Mouse (Mus musculus) heart, embryonic 12.5 days (tissue): Measurements from ENCODE around the gene Tmem108. TPM values are rescaled to one million over a fixed set of nuclear protein-coding genes. Genes with fewer than 3 reads are reported as not detected.
A peak's percentile ranks its signal among the peaks of the same experiment; 100 is the strongest.

Experiments used
- ATAC-seq: fragments of 200-750 bp; cut with Nextera tagmentation; 2 replicates; pipeline ENCODE4 v1.8.0; 2017; ENCODE audit warnings: moderate TSS enrichment, moderate library complexity; ENCODE audit not compliant: insufficient number of reproducible peaks, low FRiP score
- H3K27ac ChIP-seq: fragments of 300-500 bp; sonication (generic); 2 replicates; pipeline ENCODE4 v1.5.1; 2016; ENCODE audit warnings: mild to moderate bottlenecking, moderate library complexity; ENCODE audit not compliant: poor library complexity, severe bottlenecking
- H3K27me3 ChIP-seq: fragments of 300-500 bp; sonication (generic); replicated peaks from 2 replicates; pipeline ENCODE4 v1.6.1; 2016; ENCODE audit warnings: mild to moderate bottlenecking, moderate library complexity
- H3K36me3 ChIP-seq: fragments of 300-500 bp; sonication (generic); 2 replicates; pipeline ENCODE4 v1.6.1; 2016; ENCODE audit warnings: mild to moderate bottlenecking, moderate library complexity
- H3K4me1 ChIP-seq: fragments of 300-500 bp; sonication (generic); replicated peaks from 2 replicates; pipeline ENCODE4 v1.6.1; 2016; ENCODE audit warnings: mild to moderate bottlenecking
- H3K4me2 ChIP-seq: fragments of 300-500 bp; sonication (generic); 2 replicates; pipeline ENCODE4 v1.6.1; 2016; ENCODE audit warnings: mild to moderate bottlenecking, moderate library complexity
- H3K4me3 ChIP-seq: fragments of 300-500 bp; sonication (generic); 2 replicates; pipeline ENCODE4 v1.5.1; 2016; ENCODE audit warnings: mild to moderate bottlenecking
- H3K9ac ChIP-seq: fragments of 300-500 bp; sonication (generic); 2 replicates; pipeline ENCODE4 v1.6.1; 2016; ENCODE audit warnings: mild to moderate bottlenecking, moderate library complexity
- H3K9me3 ChIP-seq: fragments of 300-500 bp; sonication (generic); replicated peaks from 2 replicates; pipeline ENCODE4 v1.6.1; 2016; ENCODE audit warnings: mild to moderate bottlenecking, moderate library complexity
- WGBS: fragments of 180-500 bp; shearing (Covaris S2); methylation state at CpG from one replicate; pipeline ENCODE4 v1.1.7; 2016; 5-methylcytosine and 5-hydroxymethylcytosine counted together
- polyA plus RNA-seq: library from polyadenylated mRNA; unstranded; fragments of >200 nt; fragmentation: Nextera tagmentation; extraction: Ambion mirVana; gene quantifications from 2 replicates; pipeline ENCODE4 v1.2.1, GENCODE M21; 2016

The Tmem108 gene
- polyA plus RNA-seq, 1 experiment from 2014 or later: 97.5 TPM

DNA sequence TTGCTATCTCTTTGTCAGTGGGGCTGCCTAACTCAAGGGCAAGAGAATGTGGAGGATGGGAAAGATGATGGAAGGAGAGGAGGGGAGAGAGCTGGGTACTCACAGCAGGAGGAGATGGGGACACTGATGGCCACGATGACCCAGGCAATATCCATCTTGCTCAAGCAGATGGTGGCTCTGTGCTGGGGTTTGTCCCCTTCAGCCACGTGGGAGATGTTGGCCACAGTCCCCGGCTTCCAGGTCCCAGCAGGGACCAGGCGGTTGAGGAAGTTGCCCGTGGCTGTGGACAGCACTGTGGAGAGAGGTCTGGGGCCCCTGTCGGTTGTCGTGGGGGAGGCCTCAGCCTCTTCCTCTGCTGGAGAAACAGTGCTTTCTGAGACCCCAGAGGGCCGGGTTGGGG is 262.9 kb downstream of the Tmem108 start:
- H3K4me1 ChIP-seq: peaks cover 35% of the 10 kb centered on the region
- no peak overlapping the region for H3K27ac ChIP-seq
- H3K9ac ChIP-seq: no peak overlapping the region
- H3K9me3 ChIP-seq: no peaks in the 10 kb centered on the region
- peaks cover 33% of the 10 kb centered on the region for H3K36me3 ChIP-seq
- H3K27me3 ChIP-seq: no peaks in the 10 kb centered on the region
- no peak overlapping the region for H3K4me3 ChIP-seq
- no peak overlapping the region for H3K4me2 ChIP-seq
- ATAC-seq: no peak
- WGBS: 68% methylated on average over 8 of the region's 8 CpGs

DNA sequence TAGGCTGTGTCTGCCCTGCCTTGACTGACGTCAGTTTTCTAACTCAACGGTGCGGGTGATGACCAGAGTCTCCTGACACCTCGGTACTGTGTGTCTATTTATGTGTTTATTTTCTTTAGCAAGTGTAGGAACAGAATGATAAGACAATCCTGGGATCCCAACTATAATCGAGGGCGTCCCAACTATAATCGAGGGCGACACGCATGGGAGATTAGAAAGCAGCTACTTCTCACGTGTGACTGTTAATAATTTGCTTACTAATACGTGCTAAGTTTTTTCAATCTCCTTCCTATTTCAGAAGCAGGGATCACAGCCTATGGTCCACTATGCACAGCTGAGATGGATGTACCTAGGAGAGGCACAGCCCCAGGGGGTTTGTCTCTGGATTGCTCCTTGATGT is 266.2 kb downstream of the Tmem108 start:
- no peaks in the 10 kb centered on the region for H3K27me3 ChIP-seq
- H3K27ac ChIP-seq: no peak overlapping the region
- ATAC-seq: no peak
- no peak overlapping the region for H3K4me3 ChIP-seq
- peaks cover 41% of the 10 kb centered on the region for H3K4me1 ChIP-seq
- no peak overlapping the region for H3K4me2 ChIP-seq
- no peak overlapping the region for H3K9ac ChIP-seq
- WGBS: 72% methylated on average over 11 of the region's 11 CpGs
- peaks cover 39% of the 10 kb centered on the region for H3K36me3 ChIP-seq
- no peaks in the 10 kb centered on the region for H3K9me3 ChIP-seq

GRCm38 (mm10) chr9:103494346-103495020 is 267.2 kb downstream of the Tmem108 start:
- H3K27ac ChIP-seq: peak overlapping the region; percentile 12; the same call in 1 of the 2 replicates
- H3K4me2 ChIP-seq: no peak overlapping the region
- no peak overlapping the region for H3K9ac ChIP-seq
- 34% methylated on average over 7 of the region's 7 CpGs for WGBS
- no peak overlapping the region for H3K4me3 ChIP-seq
- no peaks in the 10 kb centered on the region for H3K27me3 ChIP-seq
- H3K36me3 ChIP-seq: peaks cover 30% of the 10 kb centered on the region
- peak; percentile 71 for ATAC-seq
- peaks cover 49% of the 10 kb centered on the region for H3K4me1 ChIP-seq
- no peaks in the 10 kb centered on the region for H3K9me3 ChIP-seq

- no peak for ATAC-seq
- Histone ChIP-seq H3K4me2 (no peak overlapping the region), H3K4me1 (peaks cover 74% of the 10 kb centered on the region), H3K4me3 (no peak overlapping the region), H3K27ac (peak overlapping the region; percentile 12; the same call in 1 of the 2 replicates), H3K27me3 (no peaks in the 10 kb centered on the region), H3K9ac (no peak overlapping the region), H3K9me3 (no peaks in the 10 kb centered on the region), H3K36me3 (peaks cover 21% of the 10 kb centered on the region)
- 42% methylated on average over 8 of the region's 8 CpGs for WGBS
Measured at GRCm38 (mm10) chr9:103491985-103492384, 269.7 kb downstream of the Tmem108 start.

- Histone ChIP-seq H3K9me3 (no peaks in the 10 kb centered on the region), H3K9ac (no peak overlapping the region), H3K27ac (no peak overlapping the region), H3K4me2 (no peak overlapping the region), H3K36me3 (peaks cover 21% of the 10 kb centered on the region), H3K27me3 (no peaks in the 10 kb centered on the region), H3K4me1 (peaks cover 90% of the 10 kb centered on the region), H3K4me3 (no peak overlapping the region)
- ATAC-seq: peak; percentile 34; the same call in 1 of the 2 replicates
- WGBS: 22% methylated on average over 2 of the region's 2 CpGs
Measured at GRCm38 (mm10) chr9:103490439-103490838, 271.2 kb downstream of the Tmem108 start.

DNA sequence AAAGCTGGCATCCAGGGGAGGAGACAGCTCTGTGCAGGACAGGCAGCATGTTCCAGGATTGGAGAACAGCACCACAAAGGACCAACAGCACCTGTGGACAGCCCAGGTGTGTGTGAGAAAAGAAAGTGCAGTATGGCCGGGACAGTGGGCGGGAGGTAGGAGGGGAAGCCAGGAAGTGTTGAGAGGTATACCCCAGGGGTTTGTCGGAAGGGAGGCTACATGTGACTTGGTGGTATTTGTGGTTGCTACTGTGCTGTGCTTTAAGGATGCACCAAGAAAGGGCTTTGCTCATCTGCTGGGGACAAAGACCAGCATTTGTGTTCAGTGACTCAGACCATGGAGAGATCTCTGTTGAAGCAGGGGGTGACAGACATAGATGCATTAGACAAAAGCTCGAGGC is 271.8 kb downstream of the Tmem108 start:
- Histone ChIP-seq H3K27me3 (no peaks in the 10 kb centered on the region), H3K9me3 (no peaks in the 10 kb centered on the region), H3K4me3 (no peak overlapping the region), H3K27ac (no peak overlapping the region), H3K36me3 (peaks cover 21% of the 10 kb centered on the region), H3K4me1 (peaks cover 90% of the 10 kb centered on the region), H3K9ac (no peak overlapping the region), H3K4me2 (no peak overlapping the region)
- ATAC-seq: no peak
- WGBS: 72% methylated on average over 4 of the region's 4 CpGs

GRCm38 (mm10) chr9:103489096-103489495 is 272.5 kb downstream of the Tmem108 start:
- Histone ChIP-seq H3K9me3 (no peaks in the 10 kb centered on the region), H3K27ac (no peak overlapping the region), H3K36me3 (peaks cover 22% of the 10 kb centered on the region), H3K4me3 (no peak overlapping the region), H3K4me1 (peaks cover 85% of the 10 kb centered on the region), H3K27me3 (no peaks in the 10 kb centered on the region), H3K4me2 (no peak overlapping the region), H3K9ac (no peak overlapping the region; the same call in 1 of the 2 replicates)
- ATAC-seq: no peak
- 41% methylated on average over 7 of the region's 7 CpGs for WGBS

DNA sequence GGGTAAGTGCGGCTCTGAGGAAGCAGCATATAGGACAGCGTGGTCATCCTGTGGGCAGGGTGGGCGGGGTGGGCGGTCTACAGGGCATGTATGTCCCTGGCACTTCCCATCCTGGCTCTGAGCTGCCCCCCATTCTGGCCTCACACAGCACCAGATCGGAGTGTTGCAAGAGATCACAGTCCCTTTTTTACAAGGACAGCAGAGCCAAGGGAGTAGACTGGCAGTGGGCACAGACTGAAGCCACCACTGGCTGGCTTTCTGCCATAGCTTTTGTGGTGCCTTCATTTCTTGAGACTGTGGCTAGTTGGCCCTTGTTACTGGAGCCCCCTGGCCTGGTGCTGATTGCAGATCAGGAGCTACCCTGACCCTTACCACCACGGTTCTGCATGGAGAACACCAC is 275.4 kb downstream of the Tmem108 start:
- WGBS: 71% methylated on average over 6 of the region's 6 CpGs
- Histone ChIP-seq H3K36me3 (peaks cover 21% of the 10 kb centered on the region), H3K4me1 (peaks cover 67% of the 10 kb centered on the region), H3K27me3 (no peaks in the 10 kb centered on the region), H3K9me3 (no peaks in the 10 kb centered on the region), H3K27ac (peak overlapping the region; percentile 19; the same call in 1 of the 2 replicates), H3K9ac (no peak overlapping the region), H3K4me3 (no peak overlapping the region), H3K4me2 (no peak overlapping the region)
- no peak for ATAC-seq

DNA sequence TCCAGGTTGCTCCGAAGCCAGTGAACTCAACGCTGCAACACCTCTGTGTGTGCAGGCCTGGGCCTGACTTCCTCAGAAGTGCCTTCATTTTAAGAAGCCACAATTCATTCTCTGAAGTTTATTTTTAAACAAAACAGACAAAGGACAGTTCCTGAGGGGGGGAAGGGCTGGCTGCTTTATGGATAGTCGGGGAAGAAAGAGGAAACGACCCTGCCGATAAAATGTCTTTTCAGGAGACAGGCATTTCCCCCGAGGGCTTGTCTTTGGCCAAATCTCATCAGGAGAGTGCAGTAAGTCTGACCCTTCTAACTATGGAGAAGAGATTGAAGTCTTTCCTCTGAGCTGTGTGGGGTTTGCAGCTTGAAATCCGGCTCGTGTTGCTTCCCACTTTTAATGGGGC is 276.0 kb downstream of the Tmem108 start:
- ATAC-seq: no peak
- Histone ChIP-seq H3K4me2 (no peak overlapping the region), H3K36me3 (peaks cover 21% of the 10 kb centered on the region), H3K9me3 (no peaks in the 10 kb centered on the region), H3K27me3 (no peaks in the 10 kb centered on the region), H3K4me1 (peaks cover 67% of the 10 kb centered on the region), H3K9ac (no peak overlapping the region), H3K4me3 (no peak overlapping the region), H3K27ac (no peak overlapping the region)
- WGBS: 22% methylated on average over 8 of the region's 8 CpGs

GRCm38 (mm10) chr9:103480603-103481220 is 280.9 kb downstream of the Tmem108 start:
- Histone ChIP-seq H3K4me3 (no peak overlapping the region), H3K9me3 (no peaks in the 10 kb centered on the region), H3K36me3 (peaks cover 6% of the 10 kb centered on the region), H3K9ac (no peak overlapping the region), H3K4me1 (peaks cover 47% of the 10 kb centered on the region), H3K27me3 (no peaks in the 10 kb centered on the region), H3K27ac (peak overlapping the region; percentile 65), H3K4me2 (no peak overlapping the region; the same call in 1 of the 2 replicates)
- peak; percentile 82 for ATAC-seq
- 32% methylated on average over 8 of the region's 8 CpGs for WGBS

DNA sequence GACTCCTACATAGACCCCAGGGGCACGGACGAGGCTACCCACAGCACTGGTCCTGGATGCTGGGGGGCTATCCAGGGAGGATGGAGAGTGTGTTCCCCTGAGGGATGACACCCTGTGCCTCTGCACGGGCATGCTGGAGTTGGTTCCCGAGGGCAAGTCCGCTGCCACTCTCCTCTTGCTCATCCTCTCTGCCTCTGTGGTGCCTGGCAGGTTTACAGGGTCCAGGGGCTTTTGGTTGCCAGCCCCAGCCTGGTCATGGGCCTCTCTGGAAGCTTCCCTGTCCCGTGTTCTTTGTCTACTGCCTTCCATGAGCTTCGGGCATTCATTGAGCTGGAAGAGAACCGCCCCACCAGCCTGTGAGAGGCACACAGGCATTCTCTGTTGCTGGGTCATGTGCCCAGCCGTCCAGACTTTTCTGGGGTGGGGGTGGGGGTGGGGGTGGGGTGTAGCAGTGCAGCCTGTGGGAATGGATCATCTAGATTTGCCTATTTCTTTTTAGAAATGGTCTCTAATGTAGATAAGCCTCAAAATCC is 281.5 kb downstream of the Tmem108 start, which contains the start of gene Bfsp2:
TSS of gene Bfsp2 (minus strand) at position 377 of the 533 bp plus-strand sequence.
- peaks cover 6% of the 10 kb centered on the region for H3K36me3 ChIP-seq
- no peaks in the 10 kb centered on the region for H3K27me3 ChIP-seq
- no peak within 1 kb of the TSS; the same call in 1 of the 2 replicates for H3K4me2 ChIP-seq
- H3K4me1 ChIP-seq: peaks cover 46% of the 10 kb centered on the region
- peak within 1 kb of the TSS; percentile 65 for H3K27ac ChIP-seq
- no peak within 1 kb of the TSS for H3K9ac ChIP-seq
- H3K9me3 ChIP-seq: no peaks in the 10 kb centered on the region
- H3K4me3 ChIP-seq: no peak within 1 kb of the TSS
- ATAC-seq: no peak
- 75% methylated on average over 9 of the region's 9 CpGs for WGBS
